ENCODE assay signal across 8 mouse cellular contexts in the genomic region with DNA sequence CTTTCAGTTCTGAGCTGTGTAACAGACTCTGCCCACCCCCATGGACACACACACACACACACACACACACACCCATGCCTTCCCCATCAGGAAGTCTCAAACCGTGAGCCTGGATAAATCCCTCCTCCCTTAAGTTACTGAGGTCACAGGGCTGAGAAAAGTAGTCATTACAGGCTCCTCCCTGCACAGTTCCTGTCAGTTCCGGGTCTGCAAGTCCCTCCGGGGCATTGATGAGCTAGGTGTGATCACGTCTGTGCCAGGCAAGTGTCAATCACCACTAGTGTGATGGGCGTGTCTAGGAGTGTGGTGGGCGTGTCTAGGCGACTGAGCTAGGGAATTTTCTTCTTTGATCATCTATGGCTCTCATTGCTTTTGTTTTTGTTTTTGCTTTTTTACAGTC.
DNase-seq lines count a peak whose midpoint lies in the region; ATAC-seq and TF ChIP-seq lines count a peak whose summit lies in the region.

No protein-coding gene starts in this region.

- H3K9ac ChIP-seq in lung, embryonic 14.5 days, result no peak overlapping the region
- H3K9ac ChIP-seq in intestine, embryonic 16.5 days (ENCODE audit: low read depth, low read length), result no peak overlapping the region

- no peaks in the 10 kb centered on the region for H3K9me3 ChIP-seq in lung, embryonic 14.5 days (ENCODE audit: low read depth, low read length)
- H3K9me3 ChIP-seq in intestine, embryonic 16.5 days (ENCODE audit: control insufficient read depth, low read length), result no peaks in the 10 kb centered on the region

- WGBS in lung, embryonic 14.5 days, result 13% methylated on average over 7 of the region's 7 CpGs
- WGBS in intestine, embryonic 16.5 days, result 8% methylated on average over 7 of the region's 7 CpGs

- no peak overlapping the region for H3K4me3 ChIP-seq in lung, embryonic 14.5 days (ENCODE audit: low read depth, low read length)
- no peak overlapping the region for H3K4me3 ChIP-seq in intestine, embryonic 16.5 days (ENCODE audit: low read length)

- H3K27ac ChIP-seq in lung, embryonic 14.5 days (ENCODE audit: low read depth), result 0 out of 2 replicates have a peak overlapping the region, but pooled peaks have one; percentile 50
- no peak overlapping the region for H3K27ac ChIP-seq in intestine, embryonic 16.5 days (ENCODE audit: low read length)

- H3K4me2 ChIP-seq in lung, embryonic 14.5 days, result peak overlapping the region; percentile 38; the same call in 1 of the 2 replicates
- H3K4me2 ChIP-seq in intestine, embryonic 16.5 days (ENCODE audit: low read depth, low read length), result 0 out of 2 replicates have a peak overlapping the region, but pooled peaks have one; percentile 9

- no peaks in the 10 kb centered on the region for H3K4me1 ChIP-seq in lung, embryonic 14.5 days (ENCODE audit: insufficient read depth)
- H3K4me1 ChIP-seq in intestine, embryonic 16.5 days (ENCODE audit: control insufficient read depth, insufficient read depth, low read length), result no peaks in the 10 kb centered on the region

- no peaks in the 10 kb centered on the region for H3K27me3 ChIP-seq in lung, embryonic 14.5 days (ENCODE audit: insufficient read depth, low read length)
- no peaks in the 10 kb centered on the region for H3K27me3 ChIP-seq in intestine, embryonic 16.5 days (replicated peaks; ENCODE audit: control insufficient read depth, insufficient read depth, low read length)
- H3K27me3 ChIP-seq in splenic B cell, adult 2 months (ENCODE audit: control insufficient read depth, insufficient read depth, low read length, poor library complexity, severe bottlenecking), result no peaks in the 10 kb centered on the region

- DNase-seq in embryo, embryonic 10 days (ENCODE audit: low spot score), result peak; percentile 39
- no peak for DNase-seq in embryo, embryonic 11 days
- peak; percentile 37 for DNase-seq in lung, embryonic 14.5 days
- DNase-seq in lung, postnatal 25 days (ENCODE audit: low spot score), result no peak
- DNase-seq in splenic B cell, adult 2 months (ENCODE audit: low read depth, low spot score), result peak; percentile 39
- DNase-seq in c-Kit-positive CD71-positive TER-119-positive erythroid progenitor cells, embryonic 14.5 days (ENCODE audit: low spot score), result no peak
- no peak for DNase-seq in layer of hippocampus, postnatal 14 days (ENCODE audit: low spot score in 2 of 2)

- ATAC-seq in lung, embryonic 14.5 days (ENCODE audit: insufficient read depth), result peak; percentile 54; the same call in 1 of the 2 replicates
- peak; percentile 63 for ATAC-seq in intestine, embryonic 16.5 days

- no peak for TF ChIP-seq CTCF in lung, embryonic 14.5 days (IDR thresholded peaks at IDR 0.05; ENCODE audit: low read depth)

- no peaks in the 10 kb centered on the region for H3K36me3 ChIP-seq in lung, embryonic 14.5 days (ENCODE audit: insufficient read depth)
- no peaks in the 10 kb centered on the region for H3K36me3 ChIP-seq in intestine, embryonic 16.5 days (ENCODE audit: control insufficient read depth, insufficient read depth, low read length)
- H3K36me3 ChIP-seq in splenic B cell, adult 2 months (ENCODE audit: control insufficient read depth, insufficient read depth, low read length, poor library complexity, severe bottlenecking), result no peaks in the 10 kb centered on the region

Comparison
In these comparisons a context has a peak if more than half of its experiments do, and no peak if none do; other contexts are left out.
1. DNase-seq: peak in embryo, embryonic 10 days (single experiment), lung, embryonic 14.5 days (single experiment) and splenic B cell, adult 2 months (single experiment); none in embryo, embryonic 11 days (single experiment), lung, postnatal 25 days (single experiment), c-Kit-positive CD71-positive TER-119-positive erythroid progenitor cells, embryonic 14.5 days (single experiment) and layer of hippocampus, postnatal 14 days (0 of 2).